Mouse (Mus musculus): ENCODE results near the gene Lce1a2. TPM values are rescaled to one million over a fixed set of nuclear protein-coding genes. Genes with fewer than 3 reads are reported as not detected.
A peak's percentile ranks its signal among the peaks of the same experiment; 100 is the strongest.

Lce1a2 gene
- total RNA-seq (2017) = not detected in 3 replicates

- ATAC-seq (replicated peaks; ENCODE audit: insufficient number of reproducible peaks, low FRiP score, low TSS enrichment, poor library complexity, severe bottlenecking) = no peak
Observed at GRCm38 (mm10) chr3:92670215-92670614, at the start of gene Lce1a2. Lce1a2 (minus strand) TSS chr3:92670315.

GRCm38 (mm10) chr3:92715122-92715521 is 45.0 kb upstream of the Lce1a2 start:
- no peak for ATAC-seq (replicated peaks; ENCODE audit: insufficient number of reproducible peaks, low FRiP score, low TSS enrichment, poor library complexity, severe bottlenecking)

GRCm38 (mm10) chr3:92708974-92709373 is 38.9 kb upstream of the Lce1a2 start, which contains the start of gene Lce1e:
Lce1e (minus strand) TSS chr3:92709074.
- no peak for ATAC-seq (replicated peaks; ENCODE audit: insufficient number of reproducible peaks, low FRiP score, low TSS enrichment, poor library complexity, severe bottlenecking)

- ATAC-seq (replicated peaks; ENCODE audit: insufficient number of reproducible peaks, low FRiP score, low TSS enrichment, poor library complexity, severe bottlenecking) = no peak
Observed at GRCm38 (mm10) chr3:92694613-92695012, 24.5 kb upstream of the Lce1a2 start.

GRCm38 (mm10) chr3:92691688-92692087 is 21.6 kb upstream of the Lce1a2 start:
- ATAC-seq (replicated peaks; ENCODE audit: insufficient number of reproducible peaks, low FRiP score, low TSS enrichment, poor library complexity, severe bottlenecking) = no peak

GRCm38 (mm10) chr3:92689154-92689553 is 19.0 kb upstream of the Lce1a2 start:
- peak; percentile 27; the same call in 1 of the 2 replicates for ATAC-seq (replicated peaks; ENCODE audit: insufficient number of reproducible peaks, low FRiP score, low TSS enrichment, poor library complexity, severe bottlenecking)

- ATAC-seq (replicated peaks; ENCODE audit: insufficient number of reproducible peaks, low FRiP score, low TSS enrichment, poor library complexity, severe bottlenecking) = no peak
Observed at GRCm38 (mm10) chr3:92687110-92687509, 17.0 kb upstream of the Lce1a2 start, which contains the start of gene Lce1d. Lce1d (minus strand) TSS chr3:92687210.

GRCm38 (mm10) chr3:92678947-92679346 is 8.8 kb upstream of the Lce1a2 start, which contains the start of gene Lce1c:
Lce1c (plus strand) TSS chr3:92679247.
- ATAC-seq (replicated peaks; ENCODE audit: insufficient number of reproducible peaks, low FRiP score, low TSS enrichment, poor library complexity, severe bottlenecking) = no peak

- ATAC-seq (replicated peaks; ENCODE audit: insufficient number of reproducible peaks, low FRiP score, low TSS enrichment, poor library complexity, severe bottlenecking) = no peak
Observed at GRCm38 (mm10) chr3:92656826-92657225, 13.3 kb downstream of the Lce1a2 start, which contains the start of gene Lce1b. Lce1b (minus strand) TSS chr3:92656926.

- ATAC-seq (replicated peaks; ENCODE audit: insufficient number of reproducible peaks, low FRiP score, low TSS enrichment, poor library complexity, severe bottlenecking) = no peak
Observed at GRCm38 (mm10) chr3:92648207-92648606, 21.9 kb downstream of the Lce1a2 start, which contains the start of gene Lce1a1. Lce1a1 (minus strand) TSS chr3:92648307.

- no peak for ATAC-seq (replicated peaks; ENCODE audit: insufficient number of reproducible peaks, low FRiP score, low TSS enrichment, poor library complexity, severe bottlenecking)
Observed at GRCm38 (mm10) chr3:92639854-92640253, 30.3 kb downstream of the Lce1a2 start.

- no peak for ATAC-seq (replicated peaks; ENCODE audit: insufficient number of reproducible peaks, low FRiP score, low TSS enrichment, poor library complexity, severe bottlenecking)
Observed at GRCm38 (mm10) chr3:92638653-92638991, 31.5 kb downstream of the Lce1a2 start.

GRCm38 (mm10) chr3:92637745-92638652 is 32.1 kb downstream of the Lce1a2 start:
- no peak for ATAC-seq (replicated peaks; ENCODE audit: insufficient number of reproducible peaks, low FRiP score, low TSS enrichment, poor library complexity, severe bottlenecking)

GRCm38 (mm10) chr3:92621560-92621959 is 48.6 kb downstream of the Lce1a2 start, which contains the start of gene Lce6a:
Lce6a (minus strand) TSS chr3:92621660.
- no peak for ATAC-seq (replicated peaks; ENCODE audit: insufficient number of reproducible peaks, low FRiP score, low TSS enrichment, poor library complexity, severe bottlenecking)

Other genes with a start within 250 kb of the Lce1a2 start
- 1.3 to 3.4 TPM (median 2.5 TPM) in 3 replicates for gene Gm9774, start 240.9 kb downstream of the Lce1a2 start, total RNA-seq (2017)
- gene Sprr2k, start 237.7 kb downstream of the Lce1a2 start, total RNA-seq (2017) = not detected in 3 replicates
- gene Sprr1b, start 231.5 kb downstream of the Lce1a2 start, total RNA-seq (2017) = not detected in 3 replicates
- not detected in 3 replicates for gene Sprr3, start 211.6 kb downstream of the Lce1a2 start, total RNA-seq (2017)
- not detected in 3 replicates for gene Sprr1a, start 184.4 kb downstream of the Lce1a2 start, total RNA-seq (2017)
- not detected in 3 replicates for gene Sprr4, start 169.8 kb downstream of the Lce1a2 start, total RNA-seq (2017)
- not detected in 3 replicates for gene 2310046K23Rik, start 135.8 kb downstream of the Lce1a2 start, total RNA-seq (2017)
- not detected in 3 replicates for gene Ivl, start 96.6 kb downstream of the Lce1a2 start, total RNA-seq (2017)
- not detected in 3 replicates for gene Smcp, start 81.3 kb downstream of the Lce1a2 start, total RNA-seq (2017)
- not detected in 3 replicates for gene 2210017I01Rik, start 62.8 kb downstream of the Lce1a2 start, total RNA-seq (2017)
- not detected in 3 replicates for gene Lce6a, start 48.7 kb downstream of the Lce1a2 start, total RNA-seq (2017)
- not detected in 3 replicates for gene Lce1a1, start 22.0 kb downstream of the Lce1a2 start, total RNA-seq (2017)
- gene Lce1b, start 13.4 kb downstream of the Lce1a2 start, total RNA-seq (2017) = not detected in 3 replicates
- not detected in 3 replicates for gene Lce1c, start 8.9 kb upstream of the Lce1a2 start, total RNA-seq (2017)
- not detected in 3 replicates for gene Lce1d, start 16.9 kb upstream of the Lce1a2 start, total RNA-seq (2017)
- gene Lce1e, start 38.8 kb upstream of the Lce1a2 start, total RNA-seq (2017) = not detected in 3 replicates
- gene Lce1f, start 50.0 kb upstream of the Lce1a2 start, total RNA-seq (2017) = not detected in 3 replicates
- gene Gm38119, start 68.8 kb upstream of the Lce1a2 start, total RNA-seq (2017) = not detected in 3 replicates
- gene Lce1g, start 82.0 kb upstream of the Lce1a2 start, total RNA-seq (2017) = not detected in 3 replicates
- not detected in 3 replicates for gene Lce1h, start 94.8 kb upstream of the Lce1a2 start, total RNA-seq (2017)
- not detected in 3 replicates for gene Lce1i, start 108.6 kb upstream of the Lce1a2 start, total RNA-seq (2017)
- not detected in 3 replicates for gene Lce1j, start 120.2 kb upstream of the Lce1a2 start, total RNA-seq (2017)
- not detected in 3 replicates for gene Lce1k, start 137.6 kb upstream of the Lce1a2 start, total RNA-seq (2017)
- gene Kprp, start 156.9 kb upstream of the Lce1a2 start, total RNA-seq (2017) = not detected in 3 replicates
- gene Lce1l, start 181.0 kb upstream of the Lce1a2 start, total RNA-seq (2017) = not detected in 3 replicates
- not detected in 3 replicates for gene 2310050C09Rik, start 199.9 kb upstream of the Lce1a2 start, total RNA-seq (2017)

All from monocyte, adult 5-6 weeks (primary cell).